Mouse (Mus musculus): Measurements from ENCODE around the gene Zfp235.

The Zfp235 gene

GRCm38 (mm10) chr7:24133996-24134828, at the start of gene Zfp235:
Gene Zfp235, plus strand, starts transcription at chr7:24134169.
- in situ Hi-C loops (cut with MboI; ENCODE audit: low pct_unique_long_range_greater_than_20kb in 1 of 2, low sequenced_read_pairs in 2 of 2, unreplicated experiment in 1 of 2) = loop anchor here in 1 of 2 experiments (25.0 kb wide), 1 partner anchor 147 kb away; no protein-coding TSS in a partner anchor

- in situ Hi-C loops (cut with MboI; ENCODE audit: low pct_unique_long_range_greater_than_20kb in 1 of 2, low sequenced_read_pairs in 2 of 2, unreplicated experiment in 1 of 2) = no loop called here
Measured at GRCm38 (mm10) chr7:24086871-24087270, 47.1 kb upstream of the Zfp235 start.

- in situ Hi-C loops (cut with MboI; ENCODE audit: low pct_unique_long_range_greater_than_20kb in 1 of 2, low sequenced_read_pairs in 2 of 2, unreplicated experiment in 1 of 2) = no loop called here
Measured at GRCm38 (mm10) chr7:24087485-24088125, 46.4 kb upstream of the Zfp235 start.

DNA sequence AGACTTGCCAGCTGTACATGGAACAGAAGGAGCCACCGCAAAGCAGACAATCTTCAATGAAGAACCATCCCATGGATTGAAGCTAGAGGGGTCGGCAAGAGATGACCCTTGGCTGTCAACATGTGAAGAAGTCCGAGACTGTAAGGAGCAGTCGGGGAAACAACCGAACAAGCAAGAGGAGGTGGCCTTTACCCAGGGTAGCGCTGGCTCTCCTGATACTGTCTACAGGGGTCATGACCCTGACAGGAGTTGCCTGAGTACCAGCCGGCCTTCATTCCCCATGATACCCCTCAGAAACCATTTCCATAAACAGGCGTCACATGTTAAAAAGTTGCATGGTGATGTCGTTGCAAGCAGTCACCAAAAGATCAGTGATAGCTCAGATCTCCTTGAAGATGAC, 29.6 kb upstream of the Zfp235 start:
- in situ Hi-C loops (cut with MboI; ENCODE audit: low pct_unique_long_range_greater_than_20kb in 1 of 2, low sequenced_read_pairs in 2 of 2, unreplicated experiment in 1 of 2) = no loop called here

- in situ Hi-C loops (cut with MboI; ENCODE audit: low pct_unique_long_range_greater_than_20kb in 1 of 2, low sequenced_read_pairs in 2 of 2, unreplicated experiment in 1 of 2) = no loop called here
Measured at GRCm38 (mm10) chr7:24105144-24105703, 28.7 kb upstream of the Zfp235 start.

GRCm38 (mm10) chr7:24110839-24111238, 23.1 kb upstream of the Zfp235 start:
- in situ Hi-C loops (cut with MboI; ENCODE audit: low pct_unique_long_range_greater_than_20kb in 1 of 2, low sequenced_read_pairs in 2 of 2, unreplicated experiment in 1 of 2) = no loop called here

- in situ Hi-C loops (cut with MboI; ENCODE audit: low pct_unique_long_range_greater_than_20kb in 1 of 2, low sequenced_read_pairs in 2 of 2, unreplicated experiment in 1 of 2) = no loop called here
Measured at GRCm38 (mm10) chr7:24111772-24112155, 22.2 kb upstream of the Zfp235 start.

DNA sequence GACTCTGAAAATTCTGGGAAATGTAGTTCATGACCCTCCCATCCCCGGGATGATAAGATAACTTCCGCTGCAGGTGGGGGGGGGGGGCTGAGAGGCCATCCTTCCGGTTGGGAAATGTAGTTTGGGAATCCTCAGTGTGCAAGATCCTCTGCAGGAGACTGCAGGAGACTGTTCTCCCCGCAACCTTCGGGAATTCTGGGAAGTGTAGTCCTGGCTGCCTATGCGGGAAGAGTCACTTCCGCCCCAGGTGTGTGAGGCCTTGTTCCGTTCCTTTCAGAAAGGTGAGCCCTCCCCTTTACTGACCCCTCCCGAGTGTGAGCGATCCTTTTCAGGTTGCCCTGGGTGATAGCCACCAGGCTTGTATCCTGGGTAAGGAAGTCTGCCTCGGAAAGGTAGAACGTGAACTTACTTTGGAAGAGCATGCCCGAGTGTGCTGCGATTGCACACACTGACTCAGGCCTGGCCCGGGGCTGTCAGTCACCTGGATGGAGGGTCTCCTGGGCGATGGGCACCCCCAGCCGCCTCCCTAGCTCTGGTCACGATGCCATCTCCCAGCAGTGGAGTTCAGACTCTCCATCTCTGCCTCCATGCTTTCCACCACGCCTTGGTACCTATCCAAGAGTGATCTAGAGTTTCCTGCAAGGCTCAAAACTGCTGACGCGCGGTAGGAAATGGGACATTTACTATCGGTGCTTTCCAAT, 21.7 kb upstream of the Zfp235 start, which contains the start of gene Zfp112:
TSS of gene Zfp112 (plus strand) at position 159 of the 701 bp plus-strand sequence.
- in situ Hi-C loops (cut with MboI; ENCODE audit: low pct_unique_long_range_greater_than_20kb in 1 of 2, low sequenced_read_pairs in 2 of 2, unreplicated experiment in 1 of 2) = no loop called here

- in situ Hi-C loops (cut with MboI; ENCODE audit: low pct_unique_long_range_greater_than_20kb in 1 of 2, low sequenced_read_pairs in 2 of 2, unreplicated experiment in 1 of 2) = no loop called here
Measured at GRCm38 (mm10) chr7:24113001-24113400, 21.0 kb upstream of the Zfp235 start.

DNA sequence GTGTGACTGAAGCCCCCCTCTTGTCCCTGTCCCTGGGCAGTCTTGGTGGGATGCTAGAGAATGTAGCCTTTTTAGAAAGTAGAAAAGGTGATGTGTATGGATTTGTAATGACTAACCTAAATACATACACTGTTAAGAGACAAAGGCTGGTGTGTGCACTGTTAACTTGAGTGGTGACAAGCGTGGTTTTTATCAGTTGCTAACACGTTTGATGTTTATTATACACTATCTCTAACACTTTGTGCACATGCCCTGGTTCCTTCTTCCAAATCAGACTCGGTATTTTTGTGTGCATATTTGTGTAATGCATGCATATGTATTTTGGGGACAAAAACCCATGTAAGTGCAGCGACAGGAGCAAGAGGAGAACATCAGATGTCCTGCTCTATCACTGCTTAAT, 17.3 kb upstream of the Zfp235 start:
- in situ Hi-C loops (cut with MboI; ENCODE audit: low pct_unique_long_range_greater_than_20kb in 1 of 2, low sequenced_read_pairs in 2 of 2, unreplicated experiment in 1 of 2) = no loop called here

GRCm38 (mm10) chr7:24133425-24133995, 459 bp upstream of the Zfp235 start:
- in situ Hi-C loops (cut with MboI; ENCODE audit: low pct_unique_long_range_greater_than_20kb in 1 of 2, low sequenced_read_pairs in 2 of 2, unreplicated experiment in 1 of 2) = loop anchor here in 1 of 2 experiments (25.0 kb wide), 1 partner anchor 146 kb away; no protein-coding TSS in a partner anchor

DNA sequence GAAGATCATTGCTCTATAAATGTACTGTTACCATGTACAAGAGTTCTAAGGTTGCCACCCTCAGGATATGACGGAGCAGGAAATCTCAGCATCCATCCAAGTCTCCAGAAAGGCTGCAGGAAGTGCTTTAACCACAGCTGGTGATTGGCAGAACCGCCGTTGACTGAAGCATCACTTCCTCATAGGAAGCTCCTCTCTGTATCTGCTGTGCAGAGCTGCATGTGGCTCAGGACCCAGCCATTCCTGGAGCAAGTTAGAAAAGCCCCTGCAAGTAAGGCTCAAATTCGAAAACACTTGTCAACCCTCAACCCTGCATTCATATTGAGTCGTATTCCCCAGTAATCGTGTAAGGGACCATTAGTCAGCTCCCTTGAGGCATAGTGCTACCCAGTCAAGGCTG, 8.6 kb downstream of the Zfp235 start:
- in situ Hi-C loops (cut with MboI; ENCODE audit: low pct_unique_long_range_greater_than_20kb in 1 of 2, low sequenced_read_pairs in 2 of 2, unreplicated experiment in 1 of 2) = loop anchor here in 1 of 2 experiments (25.0 kb wide), 1 partner anchor 155 kb away; no protein-coding TSS in a partner anchor

DNA sequence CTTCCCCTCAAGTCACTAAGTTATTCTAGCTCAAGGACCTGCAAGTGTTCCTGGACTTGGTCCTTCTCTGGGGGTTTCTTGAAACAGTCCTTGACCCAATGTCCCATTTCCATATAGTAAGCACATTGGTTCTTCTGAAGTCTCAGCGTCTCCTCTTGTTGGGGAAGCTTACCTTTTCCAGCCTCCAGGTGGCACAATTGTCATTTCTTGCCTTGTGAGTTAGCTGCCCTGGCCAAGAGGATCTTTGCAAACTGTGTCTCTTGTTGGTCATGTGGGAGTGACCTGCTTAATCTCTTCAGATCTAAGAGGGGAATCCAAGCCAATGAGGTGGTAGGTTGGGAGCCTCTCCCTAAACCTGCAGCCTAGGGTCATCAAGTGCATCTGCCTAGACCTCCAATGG, 19.3 kb downstream of the Zfp235 start:
- in situ Hi-C loops (cut with MboI; ENCODE audit: low pct_unique_long_range_greater_than_20kb in 1 of 2, low sequenced_read_pairs in 2 of 2, unreplicated experiment in 1 of 2) = loop anchor here (5.0 to 10.0 kb wide), 3 partner anchors 132 to 194 kb away; partner anchors contain the start of gene Lypd5 (in 1 of the 2)

GRCm38 (mm10) chr7:24172191-24172590, 38.2 kb downstream of the Zfp235 start:
- in situ Hi-C loops (cut with MboI; ENCODE audit: low pct_unique_long_range_greater_than_20kb in 1 of 2, low sequenced_read_pairs in 2 of 2, unreplicated experiment in 1 of 2) = no loop called here

DNA sequence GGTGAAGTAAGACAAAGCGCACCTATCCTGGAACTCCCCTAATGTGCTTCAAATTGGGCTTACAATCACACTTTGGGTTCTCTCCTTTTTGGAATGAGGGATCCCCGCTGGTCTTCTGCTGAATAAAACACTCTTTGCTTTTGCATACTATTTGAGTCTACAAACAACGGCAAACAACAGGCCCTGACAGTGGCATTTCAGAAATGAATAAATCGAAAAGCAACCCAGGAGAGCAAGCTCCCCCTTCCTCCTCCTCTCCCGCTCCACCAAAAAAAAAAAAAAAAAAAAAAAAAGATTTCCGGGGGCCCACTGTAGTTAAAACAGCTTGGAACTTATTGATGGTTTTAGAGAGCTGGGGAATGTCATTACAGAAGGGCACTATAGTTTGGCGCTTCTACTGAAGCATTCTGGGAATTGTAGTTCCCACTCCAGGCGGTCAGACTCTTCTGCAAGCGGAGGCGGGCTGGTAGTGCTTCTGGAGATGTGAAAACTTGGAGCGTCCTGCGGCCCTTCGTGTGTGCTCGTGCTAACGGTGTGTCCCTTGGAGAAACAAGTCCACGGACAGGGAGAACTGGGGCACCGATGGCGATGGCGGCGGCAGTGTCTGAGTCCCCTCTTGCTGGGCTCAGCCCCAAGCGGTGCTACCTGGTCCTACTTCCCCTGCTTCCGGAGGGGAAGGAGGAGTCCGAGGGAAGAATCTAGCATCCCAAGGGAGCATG, 40.8 kb downstream of the Zfp235 start, which contains the start of gene Zfp114:
TSS of gene Zfp114 (plus strand) at position 443 of the 719 bp plus-strand sequence.
- in situ Hi-C loops (cut with MboI; ENCODE audit: low pct_unique_long_range_greater_than_20kb in 1 of 2, low sequenced_read_pairs in 2 of 2, unreplicated experiment in 1 of 2) = no loop called here

DNA sequence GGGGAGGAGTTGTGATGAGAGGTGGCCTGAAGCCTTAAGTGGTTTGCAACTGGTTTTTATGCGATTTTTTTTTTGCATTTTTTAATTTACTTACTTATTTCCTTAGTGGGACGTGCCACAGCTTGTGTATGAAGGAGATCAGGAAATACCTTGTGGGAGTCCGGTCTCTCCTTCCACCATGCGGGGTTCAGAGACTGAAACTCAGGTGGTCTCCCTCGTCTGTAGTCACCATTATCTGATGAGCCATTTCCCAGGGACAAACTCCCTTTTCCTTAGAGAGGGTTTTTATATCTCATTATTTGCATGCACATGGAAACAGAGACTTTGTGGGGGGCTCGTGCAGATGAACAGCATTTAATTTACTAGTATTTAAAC, 41.4 kb downstream of the Zfp235 start:
- in situ Hi-C loops (cut with MboI; ENCODE audit: low pct_unique_long_range_greater_than_20kb in 1 of 2, low sequenced_read_pairs in 2 of 2, unreplicated experiment in 1 of 2) = no loop called here

DNA sequence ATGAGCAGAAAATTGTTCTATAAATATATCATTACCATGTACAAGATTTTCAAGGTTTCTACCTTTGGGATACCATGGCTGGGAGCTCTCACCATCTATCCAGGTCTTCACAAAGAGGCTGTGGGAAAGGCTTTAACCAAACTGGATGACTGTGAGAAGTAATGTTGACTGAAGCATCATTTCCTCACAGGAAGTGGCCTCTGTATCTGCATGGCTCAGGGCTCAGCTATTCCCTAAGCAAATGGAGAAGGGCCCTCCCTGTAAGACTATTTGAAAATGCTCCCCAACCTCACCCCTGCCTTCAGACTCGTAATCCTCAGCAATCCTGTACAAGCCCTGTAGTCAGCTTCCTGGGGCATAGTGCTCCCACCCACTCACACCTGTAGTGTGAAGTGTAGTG, 53.6 kb downstream of the Zfp235 start:
- in situ Hi-C loops (cut with MboI; ENCODE audit: low pct_unique_long_range_greater_than_20kb in 1 of 2, low sequenced_read_pairs in 2 of 2, unreplicated experiment in 1 of 2) = no loop called here

Data from mouse embryonic stem cell (cell line).